Mouse (Mus musculus) heart, postnatal 0 days (tissue): ENCODE data around the gene Jak2.

Source experiments
- CTCF ChIP-seq: IDR thresholded peaks from 2 replicates; pipeline ENCODE4 v1.5.1; 2016; ENCODE audit warnings: antibody characterized with exemption, control low read depth, low read depth
- EP300 ChIP-seq: IDR thresholded peaks from 2 replicates; pipeline ENCODE4 v1.6.1; 2016; ENCODE audit warnings: antibody characterized with exemption, low read depth

DNA sequence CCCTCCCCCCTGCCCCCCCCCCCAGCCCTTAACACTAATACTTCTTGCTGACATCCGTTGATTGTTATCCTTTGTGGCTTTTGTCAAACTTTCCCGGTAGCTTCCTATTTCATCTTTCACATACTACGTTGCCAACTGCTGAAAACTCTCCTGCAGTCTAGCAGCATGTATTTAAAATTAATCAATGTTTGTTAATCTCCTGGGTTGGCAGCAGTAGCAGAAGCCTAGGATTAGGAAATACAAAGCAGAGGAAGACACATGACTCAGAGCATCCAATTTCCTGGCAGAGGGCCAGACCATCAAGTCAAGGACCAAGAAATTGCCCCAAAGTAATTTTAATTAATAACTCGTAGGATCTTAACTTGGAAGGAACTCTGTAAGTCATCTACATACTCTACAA lies 29.8 kb upstream of the Jak2 start:
- TF ChIP-seq CTCF (no peak), EP300 (no peak)
